Mouse (Mus musculus) liver, adult 10 weeks (tissue): ENCODE data around the gene Btbd35f3. TPM values are rescaled to one million over a fixed set of nuclear protein-coding genes. Genes with fewer than 3 reads are reported as not detected.

Experiments used
- polyA plus RNA-seq: library from polyadenylated mRNA; stranded (reverse); fragments of 350-450 nt; fragmentation: Illumina TruSeq; extraction: RNeasy Lipid Tissue Mini Kit (QIAGEN cat#74804); gene quantifications from one replicate; pipeline ENCODE4 v1.2.3, GENCODE M21; 2014; ENCODE audit warnings: low read depth, low replicate concordance

Btbd35f3 gene
- polyA plus RNA-seq = not detected

GRCm38 (mm10) chrX:4037374-4037773 is at the start of gene Btbd35f3:
Btbd35f3 (plus strand) TSS chrX:4037674.

Other genes starting within 250 kb of the Btbd35f3 start
- not detected for gene Btbd35f16, start 80.7 kb upstream of the Btbd35f3 start, polyA plus RNA-seq
- not detected for gene Btbd35f28, start 158.9 kb downstream of the Btbd35f3 start, polyA plus RNA-seq